Mouse (Mus musculus) myocyte (in vitro differentiated cells): ENCODE data around the gene Gm572. TPM values are rescaled to one million over a fixed set of nuclear protein-coding genes. Genes with fewer than 3 reads are reported as not detected.

Experiments used
- H3K27me3 ChIP-seq: one replicate; pipeline ENCODE4 v1.6.1; 2011; ENCODE audit not compliant: control insufficient read depth, insufficient read depth, insufficient read length
- H3K36me3 ChIP-seq: one replicate; pipeline ENCODE4 v1.6.1; 2011; ENCODE audit not compliant: control insufficient read depth, insufficient read depth
- H3K4me2 ChIP-seq: one replicate; pipeline ENCODE4 v1.6.1; 2011; ENCODE audit warnings: low read depth, control low read depth
- H3K4me3 ChIP-seq: one replicate; pipeline ENCODE4 v1.5.1; 2011; ENCODE audit warnings: mild to moderate bottlenecking, control low read depth, moderate library complexity
- H3K79me2 ChIP-seq: one replicate; pipeline ENCODE4 v1.6.1; 2011; ENCODE audit not compliant: control insufficient read depth, insufficient read depth
- H3ac ChIP-seq: one replicate; pipeline ENCODE4 v1.6.1; 2011; ENCODE audit not compliant: control insufficient read depth, insufficient read length
- CEBPB ChIP-seq: IDR thresholded peaks from 2 replicates; pipeline ENCODE4 v1.6.1; 2011; ENCODE audit warnings: mild to moderate bottlenecking, moderate library complexity; ENCODE audit not compliant: poor library complexity, insufficient read depth, severe bottlenecking
- E2F4 ChIP-seq: IDR thresholded peaks from one replicate; pipeline ENCODE4 v1.6.1; 2011; ENCODE audit warnings: mild to moderate bottlenecking, control low read depth, moderate library complexity; ENCODE audit not compliant: insufficient read depth
- MAX ChIP-seq: IDR thresholded peaks from one replicate; pipeline ENCODE4 v1.6.1; 2011; ENCODE audit warnings: low read depth, mild to moderate bottlenecking, control low read depth
- MYOD1 ChIP-seq, 3 experiments: IDR thresholded peaks; one replicate each; pipeline ENCODE4 v1.6.1; 2011; ENCODE audit warnings: control low read depth in 2 of 3, low read depth in 2 of 3, mild to moderate bottlenecking in 2 of 3, moderate library complexity in 1 of 3; ENCODE audit not compliant: insufficient read length in 2 of 3, control insufficient read depth in 1 of 3
- MYOG ChIP-seq, 3 experiments: IDR thresholded peaks; one replicate each; pipeline ENCODE4 v1.6.1; 2011; ENCODE audit warnings: control low read depth in 2 of 3, low read depth in 2 of 3, mild to moderate bottlenecking in 2 of 3; ENCODE audit not compliant: insufficient read length in 2 of 3, control insufficient read depth in 1 of 3, insufficient read depth in 1 of 3
- POLR2A ChIP-seq: IDR thresholded peaks from one replicate; pipeline ENCODE4 v1.6.1; 2011; ENCODE audit warnings: low read depth, mild to moderate bottlenecking, control low read depth, moderate library complexity; ENCODE audit not compliant: insufficient read length
- POLR2AphosphoS2 ChIP-seq: IDR thresholded peaks from one replicate; pipeline ENCODE4 v1.6.1; 2011; ENCODE audit warnings: low read depth, control low read depth; ENCODE audit not compliant: insufficient read length
- REST ChIP-seq: IDR thresholded peaks from one replicate; pipeline ENCODE4 v1.6.1; 2011; ENCODE audit warnings: mild to moderate bottlenecking, control low read depth, moderate library complexity; ENCODE audit not compliant: insufficient read depth, insufficient read length
- SRF ChIP-seq: IDR thresholded peaks from one replicate; pipeline ENCODE4 v1.6.1; 2011; ENCODE audit warnings: low read depth; ENCODE audit not compliant: control insufficient read depth, insufficient read length
- TCF12 ChIP-seq: IDR thresholded peaks from one replicate; pipeline ENCODE4 v1.6.1; 2011; ENCODE audit warnings: mild to moderate bottlenecking, control low read depth; ENCODE audit not compliant: poor library complexity, insufficient read depth, severe bottlenecking
- TCF3 ChIP-seq: IDR thresholded peaks from one replicate; pipeline ENCODE4 v1.6.1; 2011; ENCODE audit warnings: low read depth, control low read depth; ENCODE audit not compliant: insufficient read length
- USF1 ChIP-seq: IDR thresholded peaks from one replicate; pipeline ENCODE4 v1.6.1; 2011; ENCODE audit warnings: low read depth, mild to moderate bottlenecking, control low read depth, moderate library complexity
- polyA plus RNA-seq: library from polyadenylated mRNA; unstranded; fragments of >200 nt; fragmentation: generic; extraction: Trizol; gene quantifications from one replicate; pipeline ENCODE4 v1.2.1, GENCODE M21; 2012; ENCODE audit warnings: missing spikeins

Gene Gm572
- polyA plus RNA-seq: 0.16 TPM

DNA sequence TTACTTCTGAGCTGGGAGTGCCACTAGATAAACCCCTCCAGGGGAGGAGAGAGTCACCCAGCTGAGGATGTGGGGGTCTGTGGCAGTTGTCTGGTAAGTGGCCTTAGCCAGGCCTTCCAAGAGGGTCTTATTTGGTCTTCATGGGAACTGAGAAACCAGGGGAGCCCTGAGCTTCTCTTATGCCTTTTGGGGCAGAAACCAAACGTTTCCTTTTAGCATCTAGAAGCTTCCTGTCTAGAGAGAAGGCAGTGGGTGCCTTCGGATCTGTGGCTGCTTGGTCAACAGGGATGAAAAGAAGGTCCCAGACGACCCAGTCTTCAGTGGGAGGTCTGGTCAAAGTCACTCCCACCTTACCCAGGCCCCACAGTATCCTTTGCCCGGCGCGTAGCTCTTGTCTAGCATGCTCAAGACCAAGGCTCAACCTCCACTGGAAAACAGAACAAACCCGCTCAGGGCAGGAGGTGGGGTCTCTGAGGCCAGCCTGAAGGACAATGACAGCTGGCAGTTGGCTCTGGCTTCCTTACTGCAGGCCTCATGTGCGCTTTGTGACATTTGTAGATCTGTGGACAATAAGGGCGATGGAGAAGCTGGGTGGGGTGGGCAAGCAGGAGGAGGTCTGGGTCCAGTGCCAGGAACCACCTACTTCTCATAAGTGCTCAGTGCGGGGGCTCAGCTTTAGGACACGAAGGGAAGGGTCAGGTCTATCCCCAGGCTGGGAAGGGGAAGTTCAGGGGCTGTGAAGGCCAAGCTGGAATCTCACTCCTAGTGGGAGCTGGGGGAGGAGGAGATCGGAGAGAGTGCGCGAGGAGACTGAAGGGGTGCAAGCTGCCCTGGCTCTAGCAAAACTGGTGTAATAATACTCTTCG is at the start of gene Gm572:
Gene Gm572, plus strand, starts transcription at position 27 of the 866 bp plus-strand sequence.
- H3K4me2 ChIP-seq: peak within 1 kb of the TSS; percentile 27
- no peaks in the 10 kb centered on the region for H3K79me2 ChIP-seq
- no peak within 1 kb of the TSS for H3ac ChIP-seq
- TF ChIP-seq TCF12 (no peak), POLR2A (no peak), CEBPB (no peak), MAX (no peak), MYOG (IDR thresholded peaks at IDR 0.05; ENCODE audit: control insufficient read depth in 1 of 3, insufficient read depth in 1 of 3, insufficient read length in 2 of 3, low read depth in 2 of 3) (peak in 1 of 3 experiments; percentile 15), MYOD1 (IDR thresholded peaks at IDR 0.05; ENCODE audit: control insufficient read depth in 1 of 3, insufficient read length in 2 of 3, low read depth in 2 of 3) (peak in 2 of 3 experiments; percentile 84 to 87), TCF3 (no peak), E2F4 (no peak), USF1 (no peak), REST (no peak)
- H3K4me3 ChIP-seq: no peak within 1 kb of the TSS
- H3K27me3 ChIP-seq: no peaks in the 10 kb centered on the region
- no peaks in the 10 kb centered on the region for H3K36me3 ChIP-seq

DNA sequence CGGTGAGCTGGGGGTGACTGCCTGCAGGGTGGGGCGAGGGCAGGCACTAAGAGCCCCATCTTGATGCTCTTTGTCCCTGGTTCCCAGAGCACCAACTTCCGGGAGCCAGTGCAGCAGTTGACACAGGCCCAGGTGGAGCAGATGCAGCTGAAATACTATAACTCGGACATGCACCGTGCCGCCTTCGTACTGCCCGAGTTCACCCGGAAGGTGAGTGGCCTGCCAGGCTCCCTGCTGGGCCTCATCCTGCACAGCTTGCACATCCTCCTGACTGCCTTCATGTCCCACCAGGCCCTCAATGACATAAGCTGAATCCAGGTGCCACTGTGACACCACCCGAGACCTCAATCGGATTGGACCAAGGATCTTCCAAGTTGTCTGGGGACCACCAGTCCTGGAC is 49.1 kb upstream of the Gm572 start:
- no peak overlapping the region for H3K4me2 ChIP-seq
- H3K4me3 ChIP-seq: no peak overlapping the region
- H3K27me3 ChIP-seq: no peaks in the 10 kb centered on the region
- TF ChIP-seq MYOG (IDR thresholded peaks at IDR 0.05; ENCODE audit: control insufficient read depth in 1 of 3, insufficient read depth in 1 of 3, insufficient read length in 2 of 3, low read depth in 2 of 3) (no peak), POLR2AphosphoS2 (no peak), MYOD1 (IDR thresholded peaks at IDR 0.05; ENCODE audit: control insufficient read depth in 1 of 3, insufficient read length in 2 of 3, low read depth in 2 of 3) (no peak), CEBPB (no peak), TCF12 (no peak)
- H3K36me3 ChIP-seq: peaks cover 25% of the 10 kb centered on the region
- H3K79me2 ChIP-seq: peaks cover 17% of the 10 kb centered on the region
- H3ac ChIP-seq: no peak overlapping the region

DNA sequence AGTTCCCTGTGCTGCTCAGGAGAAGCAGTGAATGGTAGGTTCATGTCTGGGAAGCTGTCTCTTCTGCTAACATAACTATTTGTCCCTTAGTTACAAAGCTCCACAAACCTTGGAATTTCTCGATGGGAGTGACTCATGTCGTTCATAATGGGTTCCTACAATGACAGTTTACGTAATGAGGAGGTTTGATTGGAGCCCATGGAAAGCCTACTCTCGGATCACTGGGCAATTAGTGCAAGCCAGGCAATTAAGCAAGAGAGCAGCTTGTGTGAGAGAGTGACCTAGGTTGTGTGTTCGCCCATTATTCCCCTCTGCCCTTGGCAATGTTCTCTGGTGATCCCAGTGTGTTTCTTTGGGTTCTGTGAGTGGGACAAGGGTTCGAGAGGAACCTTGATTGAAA is 47.2 kb upstream of the Gm572 start:
- Histone ChIP-seq H3K79me2 (peaks cover 17% of the 10 kb centered on the region), H3ac (no peak overlapping the region), H3K4me2 (no peak overlapping the region), H3K4me3 (no peak overlapping the region), H3K27me3 (no peaks in the 10 kb centered on the region), H3K36me3 (peaks cover 25% of the 10 kb centered on the region)
- TF ChIP-seq CEBPB (no peak), E2F4 (no peak)

DNA sequence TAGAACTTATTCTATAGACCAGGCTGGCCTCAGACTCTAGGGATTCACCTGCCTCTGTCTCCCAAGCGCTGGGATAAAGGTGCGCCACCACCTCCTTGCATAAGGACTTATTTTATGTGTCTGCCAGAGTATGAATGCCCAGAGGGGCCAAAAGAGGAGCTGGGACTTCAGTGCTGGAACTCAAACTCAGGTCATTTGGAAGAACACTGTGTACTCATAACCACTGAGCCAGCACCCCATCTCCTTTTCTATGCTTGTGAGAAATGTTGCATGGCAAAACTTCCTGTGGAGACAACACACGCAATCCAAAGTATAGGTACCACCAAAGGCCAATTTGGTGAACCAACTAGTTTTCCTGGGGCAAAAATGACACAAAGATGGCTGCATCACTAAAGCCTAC is 46.4 kb upstream of the Gm572 start:
- H3K36me3 ChIP-seq: peaks cover 25% of the 10 kb centered on the region
- H3K4me3 ChIP-seq: no peak overlapping the region
- TF ChIP-seq TCF3 (no peak), MAX (no peak), TCF12 (no peak), USF1 (no peak), POLR2AphosphoS2 (no peak), SRF (no peak), MYOD1 (IDR thresholded peaks at IDR 0.05; ENCODE audit: control insufficient read depth in 1 of 3, insufficient read length in 2 of 3, low read depth in 2 of 3) (no peak), E2F4 (no peak), REST (no peak), CEBPB (no peak), MYOG (IDR thresholded peaks at IDR 0.05; ENCODE audit: control insufficient read depth in 1 of 3, insufficient read depth in 1 of 3, insufficient read length in 2 of 3, low read depth in 2 of 3) (no peak), POLR2A (no peak)

DNA sequence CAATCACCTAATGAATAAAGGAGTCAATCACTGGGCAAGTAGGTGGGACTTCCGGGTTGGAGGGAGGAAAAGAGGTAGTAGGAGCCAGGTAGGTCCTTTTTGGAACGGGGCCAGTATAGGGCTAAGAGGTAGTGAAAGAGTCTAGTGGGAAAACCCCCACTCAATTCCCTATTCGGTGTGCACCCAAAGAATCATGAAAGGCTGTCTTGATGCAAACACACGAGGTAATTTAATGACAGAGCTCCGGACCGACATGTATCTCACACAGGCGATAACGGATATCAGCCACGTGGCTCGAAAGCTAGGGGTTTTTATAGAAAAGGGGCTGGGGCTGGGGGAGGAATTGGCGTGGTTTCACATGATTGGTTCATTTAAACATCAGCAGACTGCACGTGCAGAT is 44.3 kb upstream of the Gm572 start:
- H3K27me3 ChIP-seq: no peaks in the 10 kb centered on the region
- TF ChIP-seq SRF (no peak), POLR2A (no peak), TCF12 (no peak), USF1 (no peak), TCF3 (no peak), CEBPB (no peak), E2F4 (no peak), POLR2AphosphoS2 (no peak), MYOD1 (IDR thresholded peaks at IDR 0.05; ENCODE audit: control insufficient read depth in 1 of 3, insufficient read length in 2 of 3, low read depth in 2 of 3) (no peak), MYOG (IDR thresholded peaks at IDR 0.05; ENCODE audit: control insufficient read depth in 1 of 3, insufficient read depth in 1 of 3, insufficient read length in 2 of 3, low read depth in 2 of 3) (no peak), REST (no peak), MAX (no peak)
- H3K4me3 ChIP-seq: no peak overlapping the region
- H3K36me3 ChIP-seq: peaks cover 23% of the 10 kb centered on the region
- no peak overlapping the region for H3ac ChIP-seq
- no peak overlapping the region for H3K4me2 ChIP-seq
- H3K79me2 ChIP-seq: no peaks in the 10 kb centered on the region

More for the DNA sequence above, 46.4 kb upstream of the Gm572 start:
- H3K4me2 ChIP-seq: no peak overlapping the region
- no peaks in the 10 kb centered on the region for H3K27me3 ChIP-seq
- no peak overlapping the region for H3ac ChIP-seq
- peaks cover 17% of the 10 kb centered on the region for H3K79me2 ChIP-seq
